Mouse (Mus musculus): ENCODE measurements at regions not wholly inside any gene's neighbourhood (a gene's known extent, or its start where the extent isn't known, plus 50 kb on each side); places are given as distances from the start of the nearest gene placed in this dataset.

DNA sequence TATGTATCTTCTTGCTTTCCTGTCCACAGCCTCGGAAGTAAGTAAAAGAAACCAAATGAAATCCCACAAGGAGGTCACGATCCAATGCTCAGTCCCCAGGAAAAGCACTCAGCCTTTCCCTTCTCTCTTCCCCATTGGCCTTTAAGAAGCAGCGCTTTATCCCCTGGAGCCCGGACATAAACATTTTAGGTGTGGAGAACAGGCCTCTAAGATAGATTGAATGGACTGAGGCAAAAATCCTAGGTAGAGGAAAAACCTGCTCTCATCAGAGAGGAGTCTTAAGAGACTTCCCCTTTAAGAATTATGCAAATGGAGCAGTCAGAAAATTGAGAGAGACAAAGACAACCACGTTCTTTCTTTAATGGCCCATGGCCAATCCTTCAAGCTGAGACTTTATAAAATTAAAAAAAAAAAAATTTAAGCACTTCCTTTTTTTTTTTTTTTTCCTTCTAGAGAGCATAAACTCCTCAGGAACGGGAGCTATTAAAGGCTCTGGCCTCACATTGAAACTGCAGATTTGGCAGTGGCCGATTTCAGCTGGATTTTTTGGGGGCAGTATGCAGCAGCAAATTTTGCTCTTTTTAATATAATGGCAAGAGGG is 1020.5 kb downstream of the 9330182O14Rik start:
- DNase-seq, result peak; percentile 8

DNA sequence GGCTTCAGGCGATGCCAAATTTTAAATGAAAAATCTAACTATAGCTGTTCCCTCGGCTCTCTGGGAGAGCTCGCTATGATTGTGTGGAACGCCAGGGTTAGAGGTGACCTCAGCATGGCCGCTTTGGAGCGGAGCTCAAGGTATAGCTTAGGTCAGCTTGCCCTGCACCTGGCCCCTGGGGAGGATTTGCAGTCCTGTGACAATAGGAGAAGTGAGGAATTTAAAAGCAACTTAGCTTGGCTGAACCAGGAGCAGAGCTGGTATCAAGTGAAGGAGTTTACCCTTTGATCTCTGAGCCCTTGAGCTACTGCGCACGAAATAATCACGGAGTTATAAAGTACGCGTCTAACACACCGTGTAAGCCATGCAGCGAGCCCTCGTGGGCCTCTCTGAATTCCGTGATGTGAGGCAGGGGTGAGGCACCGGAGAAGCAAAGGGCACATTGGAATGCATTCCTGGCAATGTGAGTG is 1021.0 kb downstream of the 9330182O14Rik start:
- peak; percentile 45 for DNase-seq

DNA sequence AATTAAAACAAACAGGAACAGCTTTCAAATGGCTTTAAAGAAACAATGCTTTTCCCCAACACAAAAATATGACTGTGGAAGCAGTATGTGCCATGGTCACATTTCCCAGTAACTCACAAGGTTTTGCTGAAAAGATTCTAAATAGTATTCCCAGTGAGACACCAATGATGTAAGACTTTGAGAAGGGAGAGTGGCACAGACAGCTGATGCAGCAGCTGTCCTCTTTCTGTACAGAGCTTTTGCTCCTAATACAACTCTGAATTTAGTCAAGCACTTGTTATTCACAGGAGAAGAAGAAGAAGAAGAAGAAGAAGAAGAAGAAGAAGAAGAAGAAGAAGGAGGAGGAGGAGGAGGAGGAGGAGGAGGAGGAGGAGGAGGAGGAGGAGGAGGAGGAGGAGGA is 1023.6 kb downstream of the 9330182O14Rik start:
- no peak for DNase-seq

DNA sequence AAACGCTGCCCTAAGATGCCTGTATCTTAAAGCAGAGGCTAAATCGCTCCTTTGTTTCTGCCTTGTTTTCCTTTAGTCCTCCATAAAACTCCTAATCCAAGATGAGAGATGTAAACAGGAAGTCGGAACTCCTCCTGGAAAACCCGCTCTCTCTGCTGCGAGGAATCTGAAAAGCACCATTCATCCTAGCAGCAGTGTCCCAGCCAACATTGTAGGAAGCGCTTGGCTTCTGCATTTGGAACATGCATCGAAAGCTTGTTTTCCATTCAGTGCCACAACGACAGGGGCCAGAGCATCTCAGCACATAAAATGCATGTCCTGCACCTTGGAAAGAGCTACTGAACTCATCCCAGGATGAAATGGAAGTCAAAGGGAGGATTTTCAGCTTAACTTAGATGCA is 1028.1 kb downstream of the 9330182O14Rik start:
- peak; percentile 10 for DNase-seq

DNA sequence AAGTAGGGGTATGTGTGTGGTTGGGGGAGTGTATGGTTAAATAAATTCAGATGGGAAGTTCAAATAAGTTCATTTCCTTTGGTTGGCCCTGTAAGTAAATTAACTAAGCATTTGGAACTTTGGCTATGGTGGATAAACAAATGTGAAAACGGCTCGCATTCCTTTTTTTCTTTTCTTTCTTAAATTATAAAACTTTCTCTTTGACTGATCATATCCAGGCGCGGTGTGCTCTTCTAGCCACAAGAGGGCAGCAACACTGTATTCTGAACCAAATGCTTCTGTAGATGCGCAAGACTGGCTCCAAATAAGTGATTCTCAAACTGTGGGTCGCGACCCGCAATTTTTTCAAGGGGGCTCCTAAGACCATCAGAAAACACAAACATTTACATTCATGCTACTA is 1028.6 kb downstream of the 9330182O14Rik start:
- peak; percentile 54 for DNase-seq

DNA sequence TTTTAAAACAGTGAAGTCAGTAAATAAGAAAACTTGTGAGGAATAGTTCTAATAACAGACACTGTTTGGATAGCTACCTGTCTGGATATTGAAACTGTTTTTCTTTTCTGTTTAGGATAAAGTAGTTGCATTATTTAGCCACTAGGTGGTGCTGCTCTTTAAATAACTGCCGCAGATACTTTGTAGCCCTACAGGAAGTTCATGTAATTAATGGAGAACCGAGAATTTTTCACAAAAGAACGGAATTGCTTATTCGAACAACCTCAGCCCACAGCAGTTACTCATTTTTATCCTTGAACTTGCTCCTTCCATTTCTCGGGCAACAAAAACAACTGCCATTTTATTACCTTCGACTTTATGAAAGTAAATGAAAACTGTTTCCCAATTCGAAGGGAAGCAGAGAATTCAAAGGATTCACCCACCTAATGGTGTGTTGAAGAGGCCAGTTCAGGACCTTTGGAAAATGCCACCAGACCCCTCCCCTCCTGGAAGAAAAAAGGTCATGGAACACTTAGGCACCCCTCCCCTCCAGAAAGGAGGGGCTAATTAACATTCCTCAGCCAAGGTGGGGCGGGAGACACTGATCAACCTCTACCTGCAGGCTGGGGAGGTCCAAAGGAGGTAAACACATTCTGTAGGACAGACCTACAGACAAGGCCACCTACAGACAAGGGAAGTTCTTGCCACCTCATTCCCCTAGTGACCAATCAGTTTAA is 1029.6 kb downstream of the 9330182O14Rik start:
- DNase-seq, result peak; percentile 37

DNA sequence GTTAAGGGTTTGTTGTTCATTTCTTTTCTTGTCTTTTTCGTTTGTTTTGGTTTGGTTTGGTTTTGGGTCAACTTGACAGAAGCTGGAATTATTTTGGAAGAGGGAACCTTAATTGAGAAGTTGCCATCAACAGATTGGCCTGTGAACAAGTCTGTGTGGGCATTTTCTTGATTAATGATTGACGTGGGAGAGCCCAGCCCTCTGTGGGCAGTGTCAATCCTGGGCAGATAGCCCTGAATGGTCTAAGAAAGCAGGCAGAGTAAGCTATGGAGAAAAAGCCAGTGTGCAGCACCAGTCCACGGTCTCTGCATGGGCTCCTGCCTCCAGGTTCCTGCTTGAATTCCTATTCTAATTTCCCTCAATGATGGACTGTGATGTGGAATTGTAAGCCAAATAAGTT is 1031.4 kb downstream of the 9330182O14Rik start:
- peak; percentile 43 for DNase-seq

DNA sequence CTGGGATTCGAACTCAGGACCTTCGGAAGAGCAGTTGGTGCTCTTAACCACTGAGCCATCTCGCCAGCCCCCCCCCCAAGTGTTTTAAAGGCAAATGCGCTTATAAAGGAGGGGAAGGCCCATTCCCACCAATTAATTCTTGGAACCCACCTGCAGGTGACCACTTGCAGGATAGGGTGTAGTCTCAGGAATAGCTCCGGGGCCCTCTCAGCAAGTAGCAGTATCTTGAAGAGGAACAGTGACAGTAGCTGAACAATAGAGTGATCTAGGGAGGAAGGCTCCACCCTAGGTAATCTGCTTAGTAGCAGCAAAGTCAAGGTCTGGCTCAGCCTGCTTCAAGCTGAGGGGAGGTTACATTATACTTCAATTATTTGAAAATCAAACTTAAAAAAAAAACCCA is 1056.6 kb downstream of the 9330182O14Rik start:
- no peak for DNase-seq

DNA sequence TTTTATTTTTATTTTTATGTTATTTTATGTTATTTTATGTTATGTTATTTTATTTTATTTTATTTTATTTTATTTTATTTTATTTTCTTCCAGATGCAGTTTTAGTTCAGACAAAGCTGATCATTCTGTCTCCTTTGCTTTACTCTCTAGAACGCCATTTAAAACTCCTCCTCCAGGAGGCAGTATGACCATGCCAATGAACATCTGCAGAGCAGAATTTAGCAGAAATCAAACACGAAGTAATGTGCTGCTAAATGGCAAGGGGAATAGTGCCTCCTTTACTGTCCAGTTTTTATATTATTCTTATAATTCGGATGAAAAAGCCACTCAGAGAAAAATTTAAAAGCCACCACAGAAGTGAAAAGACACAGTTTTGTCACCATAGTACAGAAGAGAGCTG is 1059.1 kb downstream of the 9330182O14Rik start:
- DNase-seq, result peak; percentile 71

DNA sequence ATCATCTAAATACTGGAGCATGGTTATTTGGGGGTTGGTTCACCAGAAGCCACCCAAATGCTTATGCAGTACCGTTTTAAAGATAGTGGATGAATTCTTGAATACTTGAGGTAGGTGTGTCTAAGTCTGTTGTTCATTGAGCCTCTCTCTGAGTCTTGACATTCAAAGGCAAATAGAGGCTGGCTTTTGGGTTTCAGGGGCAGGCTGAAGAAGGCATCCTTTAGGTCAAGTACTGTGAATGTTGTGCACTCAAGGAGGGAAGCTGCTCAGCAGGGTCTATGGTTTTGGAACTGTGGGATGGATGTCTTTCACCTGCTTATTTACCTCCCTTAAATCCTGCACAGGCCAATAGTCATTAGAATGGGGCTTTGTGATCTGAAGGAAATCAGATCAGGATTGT is 1089.6 kb downstream of the 9330182O14Rik start:
- DNase-seq, result no peak

DNA sequence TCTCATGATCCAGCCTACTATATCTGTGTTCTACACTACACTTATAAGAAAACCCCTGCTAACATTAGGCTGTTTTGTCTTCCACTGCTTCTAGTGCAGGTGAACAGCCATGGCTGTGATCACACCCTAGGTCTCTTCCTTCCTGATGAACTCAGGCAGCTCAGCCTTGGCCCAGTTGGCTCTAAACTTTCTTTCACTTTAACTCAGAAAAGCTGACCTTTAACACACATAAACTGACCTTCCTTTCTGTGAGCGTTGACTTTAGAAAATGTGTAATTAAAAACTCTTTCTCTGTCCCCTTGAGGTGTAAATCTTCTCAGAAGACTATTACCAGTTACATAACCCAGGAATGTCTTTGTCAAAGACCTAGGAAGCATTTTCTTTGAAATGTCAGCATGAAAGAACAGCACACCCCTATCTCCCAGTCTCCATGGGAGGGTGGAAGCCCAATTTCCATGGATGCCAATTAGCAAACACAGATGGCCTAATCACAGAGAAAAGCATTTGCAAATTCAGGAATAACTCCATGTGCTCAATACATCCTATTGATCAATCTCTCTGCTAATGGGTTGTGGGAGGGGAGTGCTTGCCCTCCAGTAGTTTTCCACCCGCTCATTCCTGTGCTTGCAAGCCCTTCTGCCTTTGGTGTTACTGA is 1098.4 kb downstream of the 9330182O14Rik start:
- no peak for DNase-seq

Data from kidney, postnatal 14 days (tissue).